Mouse (Mus musculus): Measurements from ENCODE around the gene Kcnmb2. TPM values are rescaled to one million over a fixed set of nuclear protein-coding genes. Genes with fewer than 3 reads are reported as not detected.

Kcnmb2 gene
- polyA plus RNA-seq, 1 experiment from 2014 or later = 14.5 TPM

GRCm38 (mm10) chr3:31941478-31941877, 39.2 kb downstream of the Kcnmb2 start:
- Histone ChIP-seq H3K36me3 (no peaks in the 10 kb centered on the region), H3K27me3 (no peaks in the 10 kb centered on the region), H3K4me2 (no peak overlapping the region), H3K4me1 (replicated peaks) (no peaks in the 10 kb centered on the region), H3K4me3 (no peak overlapping the region), H3K27ac (no peak overlapping the region), H3K9me3 (no peaks in the 10 kb centered on the region), H3K9ac (no peak overlapping the region)
- ATAC-seq (ENCODE audit: low FRiP score) = no peak
- WGBS = 37% methylated on average over 6 of the region's 6 CpGs

GRCm38 (mm10) chr3:31954213-31954612, 51.9 kb downstream of the Kcnmb2 start:
- WGBS = 44% methylated on average over 3 of the region's 3 CpGs
- Histone ChIP-seq H3K4me3 (no peak overlapping the region), H3K27ac (no peak overlapping the region), H3K36me3 (no peaks in the 10 kb centered on the region), H3K27me3 (no peaks in the 10 kb centered on the region), H3K9ac (no peak overlapping the region), H3K4me1 (replicated peaks) (no peaks in the 10 kb centered on the region; the same call in 1 of the 2 replicates), H3K9me3 (no peaks in the 10 kb centered on the region), H3K4me2 (no peak overlapping the region)
- ATAC-seq (ENCODE audit: low FRiP score) = no peak

- ATAC-seq (ENCODE audit: low FRiP score) = no peak
- H3K4me3 ChIP-seq = no peak overlapping the region
Measured at GRCm38 (mm10) chr3:31955004-31955403, 52.7 kb downstream of the Kcnmb2 start.

GRCm38 (mm10) chr3:31959821-31960220, 57.5 kb downstream of the Kcnmb2 start:
- H3K27me3 ChIP-seq = no peaks in the 10 kb centered on the region
- no peak for ATAC-seq (ENCODE audit: low FRiP score)
- H3K9ac ChIP-seq = no peak overlapping the region
- no peaks in the 10 kb centered on the region for H3K9me3 ChIP-seq
- no peaks in the 10 kb centered on the region; the same call in none of the 2 replicates for H3K4me1 ChIP-seq (replicated peaks)
- H3K36me3 ChIP-seq = no peaks in the 10 kb centered on the region
- H3K27ac ChIP-seq = no peak overlapping the region
- WGBS = 76% methylated on average over 5 of the region's 5 CpGs
- no peak overlapping the region for H3K4me2 ChIP-seq
- H3K4me3 ChIP-seq = no peak overlapping the region

More at GRCm38 (mm10) chr3:31955004-31955403, 52.7 kb downstream of the Kcnmb2 start:
- H3K4me2 ChIP-seq = no peak overlapping the region
- no peak overlapping the region for H3K9ac ChIP-seq
- H3K4me1 ChIP-seq (replicated peaks) = no peaks in the 10 kb centered on the region; the same call in 1 of the 2 replicates
- 85% methylated on average over 2 of the region's 2 CpGs for WGBS
- no peak overlapping the region for H3K27ac ChIP-seq
- no peaks in the 10 kb centered on the region for H3K36me3 ChIP-seq
- H3K27me3 ChIP-seq = no peaks in the 10 kb centered on the region
- no peaks in the 10 kb centered on the region for H3K9me3 ChIP-seq

GRCm38 (mm10) chr3:31961175-31961574, 58.9 kb downstream of the Kcnmb2 start:
- 0 out of 2 replicates have a peak, but pooled peaks have one; percentile 29 for ATAC-seq (ENCODE audit: low FRiP score)
- H3K27ac ChIP-seq = no peak overlapping the region

GRCm38 (mm10) chr3:31963076-31963475, 60.8 kb downstream of the Kcnmb2 start:
- WGBS = 96% methylated on average over 3 of the region's 3 CpGs
- ATAC-seq (ENCODE audit: low FRiP score) = no peak
- H3K9me3 ChIP-seq = no peaks in the 10 kb centered on the region
- H3K4me3 ChIP-seq = no peak overlapping the region
- peaks cover 7% of the 10 kb centered on the region for H3K4me1 ChIP-seq (replicated peaks)
- H3K27me3 ChIP-seq = 0 out of 2 replicates have a peak, but pooled peaks cover under 1% of the 10 kb centered on the region
- no peak overlapping the region for H3K27ac ChIP-seq
- no peaks in the 10 kb centered on the region for H3K36me3 ChIP-seq
- no peak overlapping the region for H3K4me2 ChIP-seq
- no peak overlapping the region for H3K9ac ChIP-seq

More at GRCm38 (mm10) chr3:31961175-31961574, 58.9 kb downstream of the Kcnmb2 start:
- WGBS = 31% methylated on average over 3 of the region's 3 CpGs
- Histone ChIP-seq H3K36me3 (no peaks in the 10 kb centered on the region), H3K4me2 (no peak overlapping the region), H3K9ac (no peak overlapping the region), H3K27me3 (no peaks in the 10 kb centered on the region), H3K4me1 (replicated peaks) (no peaks in the 10 kb centered on the region; the same call in 1 of the 2 replicates), H3K9me3 (no peaks in the 10 kb centered on the region), H3K4me3 (no peak overlapping the region)

- H3K4me3 ChIP-seq = no peak overlapping the region
- no peaks in the 10 kb centered on the region for H3K9me3 ChIP-seq
- H3K4me2 ChIP-seq = no peak overlapping the region
- no peak for ATAC-seq (ENCODE audit: low FRiP score)
- H3K27me3 ChIP-seq = no peaks in the 10 kb centered on the region
- WGBS = 25% methylated on average over 3 of the region's 3 CpGs
- no peaks in the 10 kb centered on the region for H3K36me3 ChIP-seq
- H3K9ac ChIP-seq = no peak overlapping the region
- H3K27ac ChIP-seq = no peak overlapping the region
- peaks cover 7% of the 10 kb centered on the region for H3K4me1 ChIP-seq (replicated peaks)
Measured at GRCm38 (mm10) chr3:31979661-31980060, 77.4 kb downstream of the Kcnmb2 start.

- H3K4me2 ChIP-seq = no peak overlapping the region
- H3K27ac ChIP-seq = no peak overlapping the region
- no peak overlapping the region for H3K9ac ChIP-seq
- H3K4me1 ChIP-seq (replicated peaks) = peaks cover 13% of the 10 kb centered on the region
- no peaks in the 10 kb centered on the region for H3K36me3 ChIP-seq
- H3K4me3 ChIP-seq = no peak overlapping the region
- ATAC-seq (ENCODE audit: low FRiP score) = 0 out of 2 replicates have a peak, but pooled peaks have one; percentile 68
- whole genome bisulfite sequencing = 43% methylated on average over 5 of the region's 5 CpGs
- no peaks in the 10 kb centered on the region for H3K27me3 ChIP-seq
- no peaks in the 10 kb centered on the region for H3K9me3 ChIP-seq
Measured at GRCm38 (mm10) chr3:31982444-31982843, 80.1 kb downstream of the Kcnmb2 start.

- Histone ChIP-seq H3K9ac (no peak overlapping the region), H3K27ac (no peak overlapping the region), H3K9me3 (no peaks in the 10 kb centered on the region), H3K4me2 (no peak overlapping the region), H3K4me1 (replicated peaks) (peaks cover 13% of the 10 kb centered on the region), H3K36me3 (no peaks in the 10 kb centered on the region), H3K27me3 (no peaks in the 10 kb centered on the region), H3K4me3 (no peak overlapping the region)
- ATAC-seq (ENCODE audit: low FRiP score) = no peak
- 76% methylated on average over 4 of the region's 4 CpGs for WGBS
Measured at GRCm38 (mm10) chr3:31985103-31985502, 82.8 kb downstream of the Kcnmb2 start.

GRCm38 (mm10) chr3:31991526-31992045, 89.3 kb downstream of the Kcnmb2 start:
- Histone ChIP-seq H3K9me3 (no peaks in the 10 kb centered on the region), H3K4me3 (no peak overlapping the region), H3K27ac (no peak overlapping the region), H3K9ac (no peak overlapping the region), H3K36me3 (no peaks in the 10 kb centered on the region), H3K4me2 (no peak overlapping the region), H3K4me1 (replicated peaks) (no peaks in the 10 kb centered on the region), H3K27me3 (no peaks in the 10 kb centered on the region)
- WGBS = 88% methylated on average over 5 of the region's 5 CpGs
- no peak for ATAC-seq (ENCODE audit: low FRiP score)

GRCm38 (mm10) chr3:32011566-32011965, 109.3 kb downstream of the Kcnmb2 start:
- H3K4me2 ChIP-seq = no peak overlapping the region
- no peaks in the 10 kb centered on the region; the same call in 1 of the 2 replicates for H3K4me1 ChIP-seq (replicated peaks)
- no peaks in the 10 kb centered on the region for H3K36me3 ChIP-seq
- ATAC-seq (ENCODE audit: low FRiP score) = no peak
- H3K27ac ChIP-seq = no peak overlapping the region
- 91% methylated on average over 5 of the region's 5 CpGs for WGBS
- H3K9ac ChIP-seq = no peak overlapping the region
- H3K4me3 ChIP-seq = no peak overlapping the region
- H3K9me3 ChIP-seq = no peaks in the 10 kb centered on the region
- H3K27me3 ChIP-seq = no peaks in the 10 kb centered on the region

- Histone ChIP-seq H3K4me2 (no peak overlapping the region), H3K9ac (no peak overlapping the region), H3K9me3 (no peaks in the 10 kb centered on the region), H3K4me3 (no peak overlapping the region), H3K4me1 (replicated peaks) (no peaks in the 10 kb centered on the region; the same call in 1 of the 2 replicates), H3K36me3 (no peaks in the 10 kb centered on the region), H3K27me3 (no peaks in the 10 kb centered on the region), H3K27ac (peak overlapping the region; percentile 26; the same call in 1 of the 2 replicates)
- ATAC-seq (ENCODE audit: low FRiP score) = no peak
- WGBS = 75% methylated on average over 12 of the region's 12 CpGs
Measured at GRCm38 (mm10) chr3:32012205-32012931, 110.1 kb downstream of the Kcnmb2 start.

- 93% methylated on average over 6 of the region's 6 CpGs for WGBS
- H3K27me3 ChIP-seq = no peaks in the 10 kb centered on the region
- no peak overlapping the region for H3K9ac ChIP-seq
- no peak for ATAC-seq (ENCODE audit: low FRiP score)
- no peak overlapping the region for H3K4me3 ChIP-seq
- H3K4me2 ChIP-seq = no peak overlapping the region
- H3K36me3 ChIP-seq = no peaks in the 10 kb centered on the region
- H3K27ac ChIP-seq = no peak overlapping the region
- H3K4me1 ChIP-seq (replicated peaks) = no peaks in the 10 kb centered on the region
- no peaks in the 10 kb centered on the region for H3K9me3 ChIP-seq
Measured at GRCm38 (mm10) chr3:32020981-32021380, 118.7 kb downstream of the Kcnmb2 start.

Data from hindbrain, embryonic 13.5 days (tissue).